Mouse (Mus musculus): ENCODE data around the gene Chd4. TPM values are rescaled to one million over a fixed set of nuclear protein-coding genes. Genes with fewer than 3 reads are reported as not detected.
"Not testable (repeated sequence)": the region's sequence is repeated elsewhere in the genome, so short reads cannot be mapped to it uniquely, and the experiment has no call there.

The Chd4 gene
- total RNA-seq (2017): 275 to 395 TPM (median 283 TPM) in 3 replicates

GRCm38 (mm10) chr6:125095391-125096278 is at the start of gene Chd4:
TSS of gene Chd4 (plus strand) at chr6:125095981.
- peak; percentile 41 for ATAC-seq (replicated peaks; ENCODE audit: insufficient number of reproducible peaks, low FRiP score, low TSS enrichment, poor library complexity, severe bottlenecking)

DNA sequence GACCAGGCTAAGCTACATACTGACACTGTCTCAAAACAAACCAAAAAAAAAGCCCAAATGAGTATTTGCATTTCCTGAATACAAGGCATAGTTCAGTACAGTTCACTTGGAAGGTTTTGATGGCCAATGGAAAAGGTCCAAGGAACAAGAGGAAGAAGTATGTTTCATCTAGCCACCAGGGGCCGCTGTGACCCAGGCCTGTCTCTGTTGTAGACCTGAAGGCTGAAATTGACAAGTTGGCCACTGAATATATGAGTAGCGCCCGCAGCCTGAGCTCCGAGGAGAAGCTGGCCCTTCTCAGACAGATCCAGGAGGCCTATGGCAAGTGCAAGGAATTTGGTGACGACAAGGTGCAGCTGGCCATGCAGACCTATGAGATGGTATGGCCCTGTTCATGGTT is 49.1 kb upstream of the Chd4 start:
- ATAC-seq (replicated peaks; ENCODE audit: insufficient number of reproducible peaks, low FRiP score, low TSS enrichment, poor library complexity, severe bottlenecking): peak; percentile 59; the same call in 1 of the 2 replicates

DNA sequence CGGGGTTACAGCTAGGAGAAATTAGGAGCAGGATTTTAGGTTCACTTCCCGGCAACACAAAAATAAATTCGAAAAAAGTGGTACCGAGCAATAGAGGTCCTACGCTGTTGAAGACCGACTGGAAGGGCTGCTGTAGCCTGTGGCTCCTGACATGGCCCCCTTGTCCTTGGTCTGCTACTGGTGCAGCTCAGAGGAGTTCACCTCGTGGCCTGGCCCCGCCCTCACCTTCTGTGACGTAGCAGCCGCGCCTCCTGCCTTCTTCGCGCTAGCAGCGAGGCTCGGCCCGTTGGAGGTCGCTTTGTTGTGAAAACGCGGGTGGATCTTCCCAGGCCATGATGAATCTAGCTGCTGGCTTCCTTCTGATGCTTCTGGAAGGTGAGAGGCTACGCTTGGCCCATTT is 46.1 kb upstream of the Chd4 start, which contains the start of gene Acrbp:
Acrbp (plus strand) TSS at position 12 of the 400 bp plus-strand sequence.
- no peak for ATAC-seq (replicated peaks; ENCODE audit: insufficient number of reproducible peaks, low FRiP score, low TSS enrichment, poor library complexity, severe bottlenecking)

GRCm38 (mm10) chr6:125051237-125051636 is 44.5 kb upstream of the Chd4 start:
- ATAC-seq (replicated peaks; ENCODE audit: insufficient number of reproducible peaks, low FRiP score, low TSS enrichment, poor library complexity, severe bottlenecking): no peak

- ATAC-seq (replicated peaks; ENCODE audit: insufficient number of reproducible peaks, low FRiP score, low TSS enrichment, poor library complexity, severe bottlenecking): no peak
Measured at GRCm38 (mm10) chr6:125061493-125061892, 34.3 kb upstream of the Chd4 start.

DNA sequence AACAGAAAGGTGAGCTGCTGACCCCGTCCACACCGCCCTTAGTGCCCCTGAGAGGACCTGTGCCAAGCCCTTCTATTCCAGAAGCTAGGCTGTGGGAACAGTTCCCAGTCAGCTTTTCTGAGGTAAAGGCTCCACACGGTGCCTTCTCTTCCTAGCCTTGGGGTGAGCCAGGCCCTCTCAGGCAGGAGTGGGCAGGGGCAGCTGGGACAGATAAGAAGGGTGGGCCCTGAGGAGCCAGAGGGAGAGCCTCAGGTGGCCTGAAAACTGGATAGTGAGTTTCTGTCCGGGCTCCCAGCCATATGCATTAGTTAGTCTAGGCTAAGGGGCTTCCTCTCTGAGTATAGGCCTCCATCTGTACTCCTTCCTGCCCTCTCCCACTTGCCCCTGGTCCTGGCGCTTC is 33.3 kb upstream of the Chd4 start:
- ATAC-seq (replicated peaks; ENCODE audit: insufficient number of reproducible peaks, low FRiP score, low TSS enrichment, poor library complexity, severe bottlenecking): no peak

- no peak for ATAC-seq (replicated peaks; ENCODE audit: insufficient number of reproducible peaks, low FRiP score, low TSS enrichment, poor library complexity, severe bottlenecking)
Measured at GRCm38 (mm10) chr6:125063906-125064305, 31.9 kb upstream of the Chd4 start.

- not testable (repeated sequence) for ATAC-seq (replicated peaks; ENCODE audit: insufficient number of reproducible peaks, low FRiP score, low TSS enrichment, poor library complexity, severe bottlenecking)
Measured at GRCm38 (mm10) chr6:125065223-125065622, 30.6 kb upstream of the Chd4 start.

DNA sequence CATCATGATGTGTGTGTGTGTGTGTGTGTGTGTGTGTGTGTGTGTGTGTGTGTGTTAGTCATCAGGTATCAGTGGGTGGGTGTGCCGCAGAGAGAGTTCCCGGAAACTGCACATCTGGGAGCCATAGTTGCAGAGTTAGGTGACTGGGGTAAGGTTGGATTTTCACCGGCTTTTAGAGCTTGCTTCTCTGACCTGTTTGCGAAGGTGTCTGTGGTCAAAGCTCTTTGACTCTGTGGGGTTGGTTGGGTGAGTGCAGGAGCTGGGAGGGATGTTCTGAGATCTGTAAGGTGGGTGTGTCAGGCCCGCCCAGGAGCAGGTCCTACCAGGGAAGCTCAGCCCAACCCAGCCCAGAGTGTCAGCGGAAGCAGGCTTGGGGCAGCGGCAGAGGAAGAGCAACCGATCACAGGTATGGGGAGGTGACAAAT is 28.2 kb upstream of the Chd4 start, which contains the start of gene Lpar5:
Lpar5 (plus strand) TSS at position 350 of the 425 bp plus-strand sequence.
- ATAC-seq (replicated peaks; ENCODE audit: insufficient number of reproducible peaks, low FRiP score, low TSS enrichment, poor library complexity, severe bottlenecking): no peak

DNA sequence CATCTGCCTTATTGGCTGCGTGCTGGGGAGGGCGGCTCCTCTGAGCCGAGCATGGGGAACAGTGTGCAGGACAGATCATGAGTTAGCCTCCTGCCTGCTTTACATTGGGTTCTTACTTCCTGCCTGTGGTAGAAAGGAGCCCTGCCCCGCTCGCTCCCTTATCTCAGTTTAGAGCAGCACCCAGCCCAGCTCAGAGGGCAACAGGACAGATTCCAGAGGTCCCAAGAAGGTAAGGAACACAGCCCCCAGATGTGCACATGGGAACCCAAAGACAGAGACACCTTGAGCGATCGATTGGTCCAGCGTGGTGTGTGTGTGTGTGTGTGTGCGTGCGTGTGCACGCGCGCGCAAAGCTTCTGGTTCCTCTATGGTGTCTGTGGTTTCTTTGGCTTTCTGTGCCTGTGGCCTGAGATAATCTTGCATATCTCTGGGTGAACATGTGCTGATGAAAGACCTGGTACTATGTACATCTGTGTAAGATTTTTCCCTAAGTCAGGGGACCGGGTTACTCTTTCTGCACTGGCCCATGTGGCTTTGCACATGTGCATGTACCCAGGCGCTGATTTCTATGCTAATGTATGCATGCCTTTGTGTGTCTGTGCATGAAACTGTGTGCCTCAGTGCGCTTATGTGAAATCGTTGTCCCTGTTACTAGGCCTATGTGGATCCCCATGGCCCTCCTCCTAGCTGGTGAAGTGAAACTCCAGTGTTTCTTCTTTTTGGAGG is 24.4 kb upstream of the Chd4 start:
- peak; percentile 72 for ATAC-seq (replicated peaks; ENCODE audit: insufficient number of reproducible peaks, low FRiP score, low TSS enrichment, poor library complexity, severe bottlenecking)

DNA sequence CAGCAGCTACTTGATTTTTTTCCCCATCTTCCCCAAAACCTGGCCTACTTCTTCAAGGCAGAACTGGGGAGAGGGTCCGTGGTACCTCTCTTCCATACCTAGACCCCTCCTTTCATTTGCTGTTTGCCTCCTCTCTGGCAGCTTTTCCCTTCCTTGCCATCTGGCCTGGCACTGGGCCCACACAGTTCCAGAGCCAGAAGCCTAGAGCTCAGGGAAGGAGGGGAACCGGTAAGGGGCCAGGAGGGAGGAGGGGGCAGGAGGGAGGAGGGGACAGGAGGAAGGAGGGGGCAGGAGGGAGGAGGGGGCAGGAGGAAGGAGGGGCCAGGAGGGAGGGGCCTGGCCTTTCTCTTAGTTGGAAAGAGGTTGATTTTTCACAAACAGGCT is 23.9 kb upstream of the Chd4 start:
- no peak for ATAC-seq (replicated peaks; ENCODE audit: insufficient number of reproducible peaks, low FRiP score, low TSS enrichment, poor library complexity, severe bottlenecking)

DNA sequence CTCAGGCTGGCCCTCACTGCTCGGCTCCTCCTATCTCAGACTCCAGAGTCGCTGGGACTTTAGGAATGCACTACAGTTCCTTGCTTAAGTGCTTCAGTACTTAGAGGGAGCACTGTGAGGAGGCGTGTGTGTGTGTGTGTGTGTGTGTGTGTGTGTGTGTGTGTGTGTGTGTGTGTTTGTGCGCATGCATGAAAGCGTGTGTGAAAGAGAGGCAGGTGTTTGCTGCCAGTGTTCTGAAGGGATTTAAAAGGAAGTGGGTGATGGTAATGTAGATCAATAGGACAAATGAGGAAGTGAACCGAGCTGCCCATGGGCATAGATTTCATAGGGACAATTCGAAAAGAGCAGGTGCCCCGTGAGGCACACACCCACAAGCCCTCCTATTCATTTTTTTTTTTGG is 22.0 kb upstream of the Chd4 start:
- 0 out of 2 replicates have a peak, but pooled peaks have one; percentile 14 for ATAC-seq (replicated peaks; ENCODE audit: insufficient number of reproducible peaks, low FRiP score, low TSS enrichment, poor library complexity, severe bottlenecking)

DNA sequence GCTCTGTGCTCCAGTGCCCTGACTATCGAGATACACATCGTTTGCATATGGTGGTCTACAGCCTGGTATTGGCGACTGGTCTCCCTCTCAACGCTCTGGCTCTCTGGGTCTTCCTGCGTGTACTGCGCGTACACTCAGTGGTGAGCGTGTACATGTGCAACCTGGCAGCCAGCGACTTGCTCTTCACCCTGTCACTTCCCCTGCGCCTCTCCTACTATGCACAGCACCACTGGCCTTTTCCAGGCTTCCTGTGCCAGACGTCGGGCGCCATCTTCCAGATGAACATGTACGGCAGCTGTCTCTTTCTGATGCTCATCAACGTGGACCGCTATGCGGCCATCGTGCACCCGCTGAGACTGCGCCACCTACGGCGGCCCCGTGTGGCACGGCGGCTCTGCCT is 14.4 kb upstream of the Chd4 start:
- no peak for ATAC-seq (replicated peaks; ENCODE audit: insufficient number of reproducible peaks, low FRiP score, low TSS enrichment, poor library complexity, severe bottlenecking)

DNA sequence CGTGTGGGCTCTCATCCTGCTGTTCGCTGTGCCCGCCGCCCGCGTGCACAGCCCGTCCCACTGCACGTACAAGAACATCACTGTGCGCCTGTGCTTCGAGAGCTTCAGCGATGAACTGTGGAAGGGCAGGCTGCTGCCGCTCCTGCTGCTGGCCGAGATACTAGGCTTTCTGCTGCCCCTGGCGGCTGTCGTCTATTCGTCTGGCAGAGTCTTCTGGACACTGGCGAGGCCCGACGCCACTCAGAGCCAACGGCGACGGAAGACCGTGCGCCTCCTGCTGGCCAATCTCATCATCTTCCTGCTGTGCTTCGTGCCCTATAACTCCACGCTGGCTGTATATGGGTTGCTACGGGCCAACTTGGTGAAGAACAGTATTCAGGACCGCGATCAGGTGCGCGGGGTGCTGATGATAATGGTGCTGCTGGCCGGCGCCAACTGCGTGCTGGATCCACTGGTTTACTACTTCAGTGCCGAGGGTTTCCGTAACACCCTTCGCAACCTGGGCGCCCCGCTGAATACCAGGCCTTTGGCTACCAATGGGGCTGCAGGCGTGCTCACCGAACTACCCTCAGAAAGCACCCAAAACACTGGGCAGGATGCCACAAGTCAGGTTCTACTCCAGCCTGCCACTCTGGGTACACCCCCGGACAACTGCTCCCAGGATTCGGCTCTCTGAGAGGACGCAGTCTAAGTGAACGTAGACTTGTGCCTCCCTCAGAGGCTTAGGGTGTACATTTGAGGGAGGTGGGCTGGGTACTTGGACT is 13.8 kb upstream of the Chd4 start:
- no peak for ATAC-seq (replicated peaks; ENCODE audit: insufficient number of reproducible peaks, low FRiP score, low TSS enrichment, poor library complexity, severe bottlenecking)

GRCm38 (mm10) chr6:125082801-125083386 is 12.9 kb upstream of the Chd4 start:
- no peak for ATAC-seq (replicated peaks; ENCODE audit: insufficient number of reproducible peaks, low FRiP score, low TSS enrichment, poor library complexity, severe bottlenecking)

DNA sequence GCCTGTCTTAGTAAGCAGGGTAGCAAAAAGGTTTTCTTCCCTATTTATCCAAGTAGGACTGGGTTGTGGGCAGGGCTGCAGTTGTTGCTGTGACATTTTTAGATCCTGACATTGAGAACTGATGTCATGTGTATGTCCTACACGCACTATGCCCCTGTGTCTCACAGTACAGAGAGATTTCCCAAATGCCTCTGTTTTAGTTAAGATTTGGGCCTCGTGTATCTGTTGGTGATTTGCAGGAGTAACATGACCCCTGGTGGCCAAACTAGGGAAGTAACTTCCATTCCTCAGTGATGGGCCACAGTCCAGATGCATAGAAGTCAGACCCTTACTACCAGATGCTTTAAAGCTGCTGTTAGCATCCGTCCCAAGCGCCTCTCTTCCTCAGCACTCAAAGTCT is 11.4 kb upstream of the Chd4 start:
- peak; percentile 57 for ATAC-seq (replicated peaks; ENCODE audit: insufficient number of reproducible peaks, low FRiP score, low TSS enrichment, poor library complexity, severe bottlenecking)

GRCm38 (mm10) chr6:125087937-125088336 is 7.8 kb upstream of the Chd4 start:
- ATAC-seq (replicated peaks; ENCODE audit: insufficient number of reproducible peaks, low FRiP score, low TSS enrichment, poor library complexity, severe bottlenecking): no peak

DNA sequence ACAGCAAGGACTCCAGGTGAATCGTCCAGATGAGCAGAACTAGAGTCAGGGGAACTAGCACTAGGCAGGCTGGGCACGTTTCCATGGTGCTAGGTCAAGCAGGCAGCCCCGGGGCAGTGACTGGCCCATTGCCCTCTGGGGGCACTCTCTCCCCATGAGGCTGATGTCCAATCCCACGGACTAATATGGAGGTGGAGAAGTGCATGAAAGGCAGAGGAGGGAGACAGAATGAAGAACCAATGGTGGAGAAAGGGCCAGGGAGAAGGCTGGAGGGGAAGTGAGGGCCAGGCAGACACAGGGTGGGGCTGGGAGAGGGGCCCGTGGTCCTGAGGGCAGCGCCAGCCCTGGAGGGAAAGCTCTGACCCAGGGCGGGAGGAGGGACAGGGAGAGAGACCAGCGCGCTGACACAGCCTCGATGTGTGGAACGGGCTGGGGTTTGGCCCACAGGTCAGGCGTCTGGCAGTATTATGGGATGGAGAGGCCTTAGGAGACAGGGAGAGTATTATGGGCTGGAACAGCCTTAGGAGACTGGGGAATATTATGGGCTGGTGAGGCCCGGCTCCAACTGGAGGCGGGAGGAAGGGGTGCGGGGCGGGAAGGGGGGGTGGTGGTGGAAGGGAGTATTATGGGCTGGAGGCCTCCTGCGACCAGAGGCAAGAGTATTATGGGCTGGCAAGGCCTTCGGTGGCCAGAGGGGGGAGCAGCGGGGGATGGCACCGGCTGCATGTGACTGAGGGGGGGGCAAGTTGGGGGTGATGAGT is 7.0 kb upstream of the Chd4 start:
- 0 out of 2 replicates have a peak, but pooled peaks have one; percentile 10 for ATAC-seq (replicated peaks; ENCODE audit: insufficient number of reproducible peaks, low FRiP score, low TSS enrichment, poor library complexity, severe bottlenecking)

Data from monocyte, adult 5-6 weeks (primary cell).